Mouse (Mus musculus): Measurements from ENCODE around the gene Mad1l1.

Gene Mad1l1

GRCm38 (mm10) chr5:140123640-140124366, 197.5 kb downstream of the Mad1l1 start:
- DNase-seq, result no peak

- DNase-seq, result no peak
These were observed 198.2 kb downstream of the Mad1l1 start for GRCm38 (mm10) chr5:140123194-140123593.

- DNase-seq, result no peak
These were observed 199.4 kb downstream of the Mad1l1 start for GRCm38 (mm10) chr5:140121966-140122365.

- no peak for DNase-seq
These were observed 202.4 kb downstream of the Mad1l1 start for GRCm38 (mm10) chr5:140118921-140119320.

- no peak for DNase-seq
These were observed 203.4 kb downstream of the Mad1l1 start for GRCm38 (mm10) chr5:140117968-140118367.

GRCm38 (mm10) chr5:140115434-140116271, 205.7 kb downstream of the Mad1l1 start:
- DNase-seq, result peak; percentile 18

GRCm38 (mm10) chr5:140114512-140115060, 206.8 kb downstream of the Mad1l1 start:
- no peak for DNase-seq

GRCm38 (mm10) chr5:140113281-140113680, 208.1 kb downstream of the Mad1l1 start:
- DNase-seq, result no peak

GRCm38 (mm10) chr5:140110024-140110423, 211.3 kb downstream of the Mad1l1 start:
- no peak for DNase-seq

GRCm38 (mm10) chr5:140107907-140108306, 213.4 kb downstream of the Mad1l1 start:
- DNase-seq, result no peak

- no peak for DNase-seq
These were observed 215.3 kb downstream of the Mad1l1 start for GRCm38 (mm10) chr5:140106051-140106450.

- no peak for DNase-seq
These were observed 216.5 kb downstream of the Mad1l1 start for GRCm38 (mm10) chr5:140104891-140105290.

GRCm38 (mm10) chr5:140102731-140103130, 218.6 kb downstream of the Mad1l1 start:
- peak; percentile 42 for DNase-seq

- DNase-seq, result no peak
These were observed 219.8 kb downstream of the Mad1l1 start for GRCm38 (mm10) chr5:140101409-140102009.

GRCm38 (mm10) chr5:140098711-140099110, 222.6 kb downstream of the Mad1l1 start:
- DNase-seq, result no peak

- DNase-seq, result peak; percentile 37
These were observed 226.1 kb downstream of the Mad1l1 start for GRCm38 (mm10) chr5:140095203-140095602.

- DNase-seq, result no peak
These were observed 227.9 kb downstream of the Mad1l1 start for GRCm38 (mm10) chr5:140093489-140093888.

GRCm38 (mm10) chr5:140091601-140092000, 229.8 kb downstream of the Mad1l1 start:
- no peak for DNase-seq

- no peak for DNase-seq
These were observed 232.1 kb downstream of the Mad1l1 start for GRCm38 (mm10) chr5:140089263-140089662.

- DNase-seq, result no peak
These were observed 234.1 kb downstream of the Mad1l1 start for GRCm38 (mm10) chr5:140087242-140087641.

- no peak for DNase-seq
These were observed 237.0 kb downstream of the Mad1l1 start for GRCm38 (mm10) chr5:140084341-140084740.

GRCm38 (mm10) chr5:140083911-140084310, 237.4 kb downstream of the Mad1l1 start:
- DNase-seq, result no peak

- no peak for DNase-seq
These were observed 239.0 kb downstream of the Mad1l1 start for GRCm38 (mm10) chr5:140082204-140082812.
